Mouse (Mus musculus) heart, postnatal 0 days (tissue): ENCODE measurements at regions not wholly inside any gene's neighbourhood (a gene's known extent, or its start where the extent isn't known, plus 50 kb on each side); places are given as distances from the start of the nearest gene placed in this dataset.

Source experiments
- CTCF ChIP-seq: IDR thresholded peaks from 2 replicates; pipeline ENCODE4 v1.5.1; 2016; ENCODE audit warnings: antibody characterized with exemption, control low read depth, low read depth
- EP300 ChIP-seq: IDR thresholded peaks from 2 replicates; pipeline ENCODE4 v1.6.1; 2016; ENCODE audit warnings: antibody characterized with exemption, low read depth

GRCm38 (mm10) chr11:9793175-9793828 lies 601.6 kb downstream of the Abca13 start:
- TF ChIP-seq CTCF: peak; percentile 14; the same call in 1 of the 2 replicates
- TF ChIP-seq EP300: no peak
